In the genomic region with DNA sequence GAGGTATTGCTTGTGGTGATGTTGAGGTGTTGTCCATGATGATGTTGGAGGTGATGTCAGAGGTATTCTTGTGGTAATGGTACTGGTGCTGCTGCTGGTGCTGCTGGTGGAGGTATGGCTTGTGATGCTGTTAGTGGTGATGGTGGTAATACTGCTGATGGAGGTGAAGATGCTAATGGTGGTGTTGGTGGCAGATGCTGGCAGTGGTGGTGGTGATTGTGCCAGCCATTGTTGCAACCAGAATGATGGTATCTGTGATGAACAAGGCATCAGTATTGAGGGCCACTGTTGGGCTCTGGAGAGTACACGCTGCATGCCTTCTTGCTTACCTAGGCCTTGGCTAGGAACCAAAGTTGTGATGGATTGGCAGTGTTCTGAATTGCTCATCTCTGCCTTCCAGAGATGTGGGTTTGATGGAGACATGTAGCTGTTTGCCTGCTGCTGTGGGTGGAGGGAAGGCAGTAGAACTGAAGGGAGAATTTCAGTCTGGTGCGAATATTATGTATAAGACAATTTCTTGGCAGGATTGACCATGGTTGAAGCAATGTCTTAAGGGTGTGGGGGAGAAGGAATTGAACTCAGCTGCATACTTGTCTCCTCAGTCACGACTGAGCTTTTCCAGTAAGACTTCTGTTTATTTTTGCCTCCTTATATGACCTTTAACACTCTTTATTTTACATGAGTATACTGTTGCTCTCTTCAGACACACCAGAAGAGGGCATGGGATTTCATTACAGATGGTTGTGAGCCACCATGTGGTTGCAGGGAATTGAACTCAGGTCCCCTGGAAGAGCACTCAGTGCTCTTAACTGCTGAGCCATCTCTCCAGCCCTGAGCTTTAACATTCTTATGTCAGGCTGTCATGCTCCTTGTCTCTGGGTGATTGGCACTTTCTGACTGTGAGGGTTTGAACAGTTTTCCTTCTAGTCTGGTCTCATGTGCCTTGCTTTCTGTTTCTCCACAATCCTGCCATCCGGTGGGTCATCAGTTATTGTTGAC, we compare ENCODE assay signal across 10 mouse cellular contexts. TPM values are rescaled to one million over a fixed set of nuclear protein-coding genes. Genes with fewer than 3 reads are reported as not detected.
DNase-seq lines count a peak whose midpoint lies in the region; ATAC-seq and TF ChIP-seq lines count a peak whose summit lies in the region.
"Had no signal": no experiment of that assay in that cellular context is flagged by ENCODE, and none has a peak within 500 bp of the region (broad histone marks: within the 10 kb centered on the region; RNA-seq: fewer than 3 reads in every experiment).

No protein-coding gene starts in this region.

- H3K36me3 ChIP-seq in hindbrain, embryonic 14.5 days (replicated peaks; ENCODE audit: control insufficient read depth, insufficient read depth), result no peaks in the 10 kb centered on the region
- H3K36me3 ChIP-seq in hindbrain, embryonic 11.5 days (ENCODE audit: control insufficient read depth, insufficient read depth, low read length), result no peaks in the 10 kb centered on the region
- H3K36me3 ChIP-seq in embryonic facial prominence, embryonic 14.5 days (ENCODE audit: control insufficient read depth, insufficient read depth, low read length), result no peaks in the 10 kb centered on the region
- no peaks in the 10 kb centered on the region for H3K36me3 ChIP-seq in midbrain, embryonic 16.5 days (ENCODE audit: control insufficient read depth, insufficient read depth, low read length)
- no peaks in the 10 kb centered on the region for H3K36me3 ChIP-seq in liver, postnatal 0 days (replicated peaks; ENCODE audit: insufficient read depth, low read length)
- H3K36me3 ChIP-seq: liver, embryonic 13.5 days had no signal

- H3K4me2 ChIP-seq in hindbrain, embryonic 14.5 days (replicated peaks), result no peak overlapping the region
- no peak overlapping the region for H3K4me2 ChIP-seq in hindbrain, embryonic 11.5 days (replicated peaks; ENCODE audit: low read depth, low read length)
- H3K4me2 ChIP-seq in embryonic facial prominence, embryonic 14.5 days (ENCODE audit: low read depth, low read length), result no peak overlapping the region
- H3K4me2 ChIP-seq in midbrain, embryonic 16.5 days (ENCODE audit: low read length), result no peak overlapping the region
- no peak overlapping the region for H3K4me2 ChIP-seq in liver, postnatal 0 days (ENCODE audit: low read depth, low read length)
- H3K4me2 ChIP-seq: liver, embryonic 13.5 days had no signal

- no peaks in the 10 kb centered on the region for H3K9me3 ChIP-seq in hindbrain, embryonic 14.5 days (ENCODE audit: control insufficient read depth, low read length)
- no peaks in the 10 kb centered on the region for H3K9me3 ChIP-seq in hindbrain, embryonic 11.5 days (ENCODE audit: control insufficient read depth, low read length)
- H3K9me3 ChIP-seq in embryonic facial prominence, embryonic 14.5 days (ENCODE audit: control insufficient read depth, low read length), result no peaks in the 10 kb centered on the region
- no peaks in the 10 kb centered on the region for H3K9me3 ChIP-seq in midbrain, embryonic 16.5 days (replicated peaks; ENCODE audit: control insufficient read depth, low read length, poor library complexity, severe bottlenecking)
- no peaks in the 10 kb centered on the region; the same call in 1 of the 2 replicates for H3K9me3 ChIP-seq in liver, postnatal 0 days (ENCODE audit: low read length)
- H3K9me3 ChIP-seq: liver, embryonic 13.5 days had no signal

- TF ChIP-seq POLR2A in cerebellum, adult 2 months (IDR thresholded peaks at IDR 0.05; ENCODE audit: borderline replicate concordance, insufficient read depth, low read length), result no peak

- DNase-seq in cerebellum, adult 2 months, result peak in 1 of 2 experiments; percentile 39
- DNase-seq in cerebellum, postnatal 36 days, result no peak
- DNase-seq in hindbrain, embryonic 14.5 days (ENCODE audit: low spot score), result no peak
- DNase-seq in hindbrain, embryonic 11.5 days (ENCODE audit: low spot score), result no peak
- peak; percentile 71 for DNase-seq in 3134 (ENCODE audit: extremely low read depth, insufficient read length, low spot score)
- no peak for DNase-seq in embryonic facial prominence, embryonic 14.5 days (ENCODE audit: low spot score)
- DNase-seq in liver, postnatal 0 days, result no peak
- DNase-seq: kidney, adult 18-20 months; liver, embryonic 13.5 days had no signal

- H3K27ac ChIP-seq in cerebellum, adult 2 months (ENCODE audit: insufficient read depth, low read length), result peak overlapping the region; percentile 39; the same call in 1 of the 2 replicates
- peak overlapping the region; percentile 8; the same call in 1 of the 2 replicates for H3K27ac ChIP-seq in hindbrain, embryonic 14.5 days
- no peak overlapping the region for H3K27ac ChIP-seq in hindbrain, embryonic 11.5 days (ENCODE audit: low read depth, low read length)
- H3K27ac ChIP-seq in embryonic facial prominence, embryonic 14.5 days (replicated peaks; ENCODE audit: low read depth, low read length), result 0 out of 2 replicates have a peak overlapping the region, but pooled peaks have one; percentile 13
- H3K27ac ChIP-seq in midbrain, embryonic 16.5 days (ENCODE audit: low read length), result no peak overlapping the region
- H3K27ac ChIP-seq in liver, postnatal 0 days (ENCODE audit: low read depth), result no peak overlapping the region
- H3K27ac ChIP-seq: liver, embryonic 13.5 days had no signal

- no peak for TF ChIP-seq EP300 in liver, postnatal 0 days (IDR thresholded peaks at IDR 0.05; ENCODE audit: low read depth)

- TF ChIP-seq CTCF in cerebellum, adult 2 months (IDR thresholded peaks at IDR 0.05; ENCODE audit: borderline replicate concordance, insufficient read depth, low read depth, low read length), result no peak
- no peak for TF ChIP-seq CTCF in liver, postnatal 0 days (IDR thresholded peaks at IDR 0.05; ENCODE audit: low read depth)

- WGBS in cerebellum, adult 2 months, result 80% methylated on average over 4 of the region's 4 CpGs
- WGBS in hindbrain, embryonic 14.5 days, result 90% methylated on average over 4 of the region's 4 CpGs
- WGBS in hindbrain, embryonic 11.5 days, result 86% methylated on average over 4 of the region's 4 CpGs
- 73% methylated on average over 4 of the region's 4 CpGs for WGBS in embryonic facial prominence, embryonic 14.5 days
- 88% methylated on average over 4 of the region's 4 CpGs for WGBS in midbrain, embryonic 16.5 days
- WGBS in liver, postnatal 0 days (ENCODE audit: insufficient replicate concordance), result 70% methylated on average over 4 of the region's 4 CpGs

- H3K4me1 ChIP-seq in cerebellum, adult 2 months (ENCODE audit: control insufficient read depth, insufficient read depth, low read length), result peaks cover 7% of the 10 kb centered on the region
- peaks cover 15% of the 10 kb centered on the region for H3K4me1 ChIP-seq in hindbrain, embryonic 14.5 days (replicated peaks; ENCODE audit: control insufficient read depth, insufficient read depth, low read length)
- no peaks in the 10 kb centered on the region for H3K4me1 ChIP-seq in hindbrain, embryonic 11.5 days (replicated peaks; ENCODE audit: control insufficient read depth, insufficient read depth, low read length)
- peaks cover 14% of the 10 kb centered on the region; the same call in 1 of the 2 replicates for H3K4me1 ChIP-seq in embryonic facial prominence, embryonic 14.5 days (ENCODE audit: control insufficient read depth, insufficient read depth, low read length)
- peaks cover 6% of the 10 kb centered on the region; the same call in 1 of the 2 replicates for H3K4me1 ChIP-seq in midbrain, embryonic 16.5 days (ENCODE audit: control insufficient read depth, insufficient read depth, low read length)
- no peaks in the 10 kb centered on the region for H3K4me1 ChIP-seq in liver, postnatal 0 days (ENCODE audit: insufficient read depth)
- H3K4me1 ChIP-seq: liver, embryonic 13.5 days had no signal

- ATAC-seq in hindbrain, embryonic 14.5 days (ENCODE audit: low FRiP score), result no peak
- ATAC-seq in hindbrain, embryonic 11.5 days (ENCODE audit: low FRiP score), result no peak
- ATAC-seq in embryonic facial prominence, embryonic 14.5 days (ENCODE audit: low read depth), result no peak
- no peak for ATAC-seq in midbrain, embryonic 16.5 days
- no peak for ATAC-seq in liver, postnatal 0 days

- H3K4me3 ChIP-seq in cerebellum, adult 2 months (replicated peaks; ENCODE audit: insufficient read depth, low read depth, low read length), result no peak overlapping the region
- no peak overlapping the region for H3K4me3 ChIP-seq in hindbrain, embryonic 14.5 days (replicated peaks; ENCODE audit: low read length)
- no peak overlapping the region for H3K4me3 ChIP-seq in hindbrain, embryonic 11.5 days (ENCODE audit: low read depth, low read length)
- H3K4me3 ChIP-seq in embryonic facial prominence, embryonic 14.5 days (ENCODE audit: low read depth, low read length), result no peak overlapping the region
- no peak overlapping the region for H3K4me3 ChIP-seq in midbrain, embryonic 16.5 days (ENCODE audit: low read depth, low read length)
- H3K4me3 ChIP-seq in liver, postnatal 0 days (ENCODE audit: low read depth, low read length), result no peak overlapping the region
- H3K4me3 ChIP-seq: liver, embryonic 13.5 days had no signal

- no peak overlapping the region for H3K9ac ChIP-seq in hindbrain, embryonic 14.5 days
- no peak overlapping the region for H3K9ac ChIP-seq in hindbrain, embryonic 11.5 days (ENCODE audit: low read depth, low read length)
- H3K9ac ChIP-seq in embryonic facial prominence, embryonic 14.5 days (ENCODE audit: low read depth, low read length), result no peak overlapping the region
- H3K9ac ChIP-seq in midbrain, embryonic 16.5 days (ENCODE audit: low read depth, low read length), result no peak overlapping the region
- H3K9ac ChIP-seq in liver, postnatal 0 days (replicated peaks), result no peak overlapping the region
- H3K9ac ChIP-seq: liver, embryonic 13.5 days had no signal

- H3K27me3 ChIP-seq in cerebellum, adult 2 months (ENCODE audit: control insufficient read depth, insufficient read depth, low read length), result no peaks in the 10 kb centered on the region
- H3K27me3 ChIP-seq in hindbrain, embryonic 14.5 days (ENCODE audit: control insufficient read depth, insufficient read depth, low read length), result no peaks in the 10 kb centered on the region
- no peaks in the 10 kb centered on the region for H3K27me3 ChIP-seq in hindbrain, embryonic 11.5 days (ENCODE audit: control insufficient read depth, insufficient read depth, low read length)
- H3K27me3 ChIP-seq in embryonic facial prominence, embryonic 14.5 days (replicated peaks; ENCODE audit: control insufficient read depth, insufficient read depth, low read length), result no peaks in the 10 kb centered on the region
- H3K27me3 ChIP-seq in midbrain, embryonic 16.5 days (ENCODE audit: control insufficient read depth, insufficient read depth, low read depth, low read length), result no peaks in the 10 kb centered on the region
- no peaks in the 10 kb centered on the region for H3K27me3 ChIP-seq in liver, postnatal 0 days (ENCODE audit: insufficient read depth, low read length)
- H3K27me3 ChIP-seq: liver, embryonic 13.5 days had no signal

RNA-seq across cellular contexts. Expression of a gene that starts 55.1 kb away (rescaled TPM):
- 20.8 and 22.3 TPM in 2 replicates for polyA plus RNA-seq in cerebellum, adult 2 months (2012; rRNA removed)
- polyA plus RNA-seq in hindbrain, embryonic 14.5 days (2014; fragmentation: Nextera tagmentation; extraction: Ambion mirVana), result 24.5 and 28.2 TPM in 2 replicates
- polyA plus RNA-seq in hindbrain, embryonic 11.5 days (2014; fragmentation: Nextera tagmentation; extraction: Ambion mirVana), result 17.1 and 19.8 TPM in 2 replicates
- polyA plus RNA-seq in embryonic facial prominence, embryonic 14.5 days (2014; fragmentation: Nextera tagmentation; extraction: Ambion mirVana), result 11.3 and 11.8 TPM in 2 replicates
- 33.6 and 36.6 TPM in 2 replicates for polyA plus RNA-seq in midbrain, embryonic 16.5 days (2015; fragmentation: Nextera tagmentation; extraction: Ambion mirVana)
- polyA plus RNA-seq in liver, postnatal 0 days (2015; fragmentation: Nextera tagmentation; extraction: Ambion mirVana), result 0.17 and 0.22 TPM in 2 replicates

Comparison
In these comparisons a context has a peak if more than half of its experiments do, and no peak if none do; other contexts are left out.
1. H3K27ac ChIP-seq: peak in cerebellum, adult 2 months (single experiment), hindbrain, embryonic 14.5 days (single experiment) and embryonic facial prominence, embryonic 14.5 days (single experiment); none in hindbrain, embryonic 11.5 days (single experiment), midbrain, embryonic 16.5 days (single experiment) and liver, postnatal 0 days (single experiment).
2. RNA of a gene that starts 55.1 kb away (polyA plus RNA-seq): 33.6 to 36.6 TPM in midbrain, embryonic 16.5 days, 24.5 to 28.2 TPM in hindbrain, embryonic 14.5 days, 20.8 to 22.3 TPM in cerebellum, adult 2 months, 17.1 to 19.8 TPM in hindbrain, embryonic 11.5 days and 11.3 to 11.8 TPM in embryonic facial prominence, embryonic 14.5 days; 0.17 to 0.22 TPM in liver, postnatal 0 days; every median in the first group is over 10 times any median in the second.